Mouse (Mus musculus) spleen, postnatal 0 days (tissue): ENCODE results near the gene Mas1. TPM values are rescaled to one million over a fixed set of nuclear protein-coding genes. Genes with fewer than 3 reads are reported as not detected.

Experiments
- polyA plus RNA-seq: library from polyadenylated mRNA; unstranded; fragments of >200 nt; fragmentation: Nextera tagmentation; extraction: Ambion mirVana; gene quantifications from 2 replicates; pipeline ENCODE4 v1.2.1, GENCODE M21; 2015

The Mas1 gene
- 0.13 and 0.29 TPM in 2 replicates for polyA plus RNA-seq

DNA sequence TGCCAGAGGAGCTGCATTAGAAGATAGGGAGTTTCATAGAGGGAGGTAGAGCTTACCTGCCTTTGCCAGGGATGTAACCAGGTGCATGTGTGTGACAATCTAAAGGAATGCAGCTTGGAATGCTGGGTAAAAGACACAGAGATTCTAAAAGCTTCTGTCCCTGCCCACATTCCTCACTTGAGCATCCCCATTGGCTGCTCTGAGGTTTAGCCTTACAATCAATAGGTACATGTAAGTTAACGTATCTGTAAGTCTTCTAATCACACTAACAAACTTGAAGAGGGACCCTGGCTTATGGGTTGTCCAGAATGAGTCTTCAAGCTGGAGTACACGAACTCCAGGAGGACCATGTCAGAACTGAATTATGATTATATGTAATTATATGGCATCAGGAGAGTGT is at the start of gene Mas1:
Gene Mas1, minus strand, starts transcription at position 101 of the 400 bp plus-strand sequence.

DNA sequence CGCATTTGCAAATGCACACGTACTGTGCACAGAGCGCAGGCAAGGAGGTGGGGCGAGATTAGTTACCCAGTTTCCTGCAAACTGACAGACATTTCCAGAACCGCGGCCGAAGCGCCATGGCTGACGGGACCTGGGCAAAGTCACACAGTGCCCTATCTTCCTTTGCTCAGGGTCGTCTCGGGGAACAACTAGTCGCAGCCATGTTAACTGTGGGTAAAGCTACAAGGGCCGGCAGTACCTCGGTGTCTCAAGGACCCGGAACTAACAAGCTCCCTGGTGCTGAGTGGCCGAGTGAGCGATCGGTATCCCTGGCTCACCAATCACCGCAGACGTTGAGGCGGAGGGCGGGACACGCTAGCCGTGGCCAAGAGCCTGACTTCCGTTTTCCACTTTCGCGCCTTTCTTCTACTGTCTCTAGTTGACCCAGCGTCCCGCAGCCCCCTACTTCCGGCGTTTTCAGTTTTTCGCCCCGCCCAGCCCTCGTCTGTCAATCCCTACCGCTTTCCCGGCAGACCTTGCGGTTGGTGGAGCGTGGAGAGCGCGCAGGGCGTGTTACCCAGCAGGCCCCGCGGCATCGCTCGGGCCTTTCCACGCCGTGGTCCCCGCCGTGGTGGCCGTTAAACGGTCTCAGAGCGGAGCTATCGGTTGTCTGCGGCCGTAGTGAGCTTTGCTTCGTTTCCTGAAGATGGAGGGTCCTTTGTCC is 48.1 kb upstream of the Mas1 start, which contains the start of gene Mrpl18:
Gene Mrpl18, minus strand, starts transcription at position 465 of the 703 bp plus-strand sequence.

DNA sequence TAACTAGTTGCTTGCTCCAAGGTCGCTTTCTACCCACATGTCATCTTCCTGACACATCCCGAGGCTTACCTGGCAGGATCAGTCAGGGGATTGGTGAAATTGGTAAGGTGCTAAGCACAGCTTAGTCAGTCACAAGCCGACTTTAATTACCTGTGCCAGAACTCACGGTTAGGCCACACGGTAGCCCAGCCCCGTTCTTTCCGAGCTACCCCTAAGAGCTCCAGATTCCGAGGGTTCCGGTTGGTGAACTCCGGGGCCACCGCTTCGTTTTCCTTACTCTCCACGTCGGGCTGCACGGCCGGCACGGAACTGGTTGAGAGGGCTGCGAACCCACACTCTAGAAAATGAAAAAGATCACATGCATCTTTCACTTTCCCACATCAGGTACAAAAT is 47.5 kb upstream of the Mas1 start, which contains the start of gene Tcp1:
Gene Tcp1, plus strand, starts transcription at position 214 of the 393 bp plus-strand sequence.

DNA sequence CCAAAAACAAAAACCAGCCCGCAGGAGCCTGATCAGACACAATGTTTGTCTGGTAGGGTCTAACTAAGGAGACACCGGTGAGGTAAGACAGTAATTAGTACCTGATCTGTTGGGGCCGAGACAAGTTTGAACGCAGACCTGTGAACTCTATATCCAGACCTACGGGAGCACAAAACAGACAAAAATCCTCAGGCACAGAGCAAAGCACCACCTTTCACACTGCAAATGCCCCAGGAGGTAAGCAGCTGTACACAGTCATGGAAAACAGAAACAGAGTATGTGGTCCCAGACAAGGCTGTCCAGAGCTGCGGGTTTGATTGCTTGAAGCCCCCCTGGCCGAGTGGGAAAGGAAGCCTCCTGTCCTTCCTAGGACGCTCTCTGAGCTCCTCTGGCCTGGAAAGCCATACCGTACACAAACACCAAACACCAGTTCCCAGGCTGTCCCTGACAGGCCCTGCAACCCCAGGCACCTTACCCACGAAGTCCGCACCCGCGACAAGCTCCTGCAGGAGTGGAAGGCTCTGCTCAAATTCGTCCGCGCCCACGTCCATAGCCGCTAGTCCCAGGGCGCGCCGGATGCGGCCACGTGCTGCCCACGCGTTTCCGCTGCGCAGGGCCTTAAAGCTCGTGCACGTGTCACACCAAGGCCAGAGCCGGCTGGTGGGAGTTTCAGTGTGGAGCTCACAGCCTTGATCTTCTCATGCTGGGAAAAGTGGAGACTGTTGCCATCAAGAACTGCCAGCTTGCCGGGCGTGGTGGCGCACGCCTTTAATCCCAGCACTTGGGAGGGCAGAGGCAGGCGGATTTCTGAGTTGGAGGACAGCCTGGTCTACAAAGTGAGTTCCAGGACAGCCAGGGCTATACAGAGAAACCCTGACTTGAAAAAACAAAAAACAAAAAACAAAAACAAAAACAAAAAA is 41.7 kb upstream of the Mas1 start, which contains the start of gene Pnldc1:
Gene Pnldc1, minus strand, starts transcription at position 870 of the 920 bp plus-strand sequence.

DNA sequence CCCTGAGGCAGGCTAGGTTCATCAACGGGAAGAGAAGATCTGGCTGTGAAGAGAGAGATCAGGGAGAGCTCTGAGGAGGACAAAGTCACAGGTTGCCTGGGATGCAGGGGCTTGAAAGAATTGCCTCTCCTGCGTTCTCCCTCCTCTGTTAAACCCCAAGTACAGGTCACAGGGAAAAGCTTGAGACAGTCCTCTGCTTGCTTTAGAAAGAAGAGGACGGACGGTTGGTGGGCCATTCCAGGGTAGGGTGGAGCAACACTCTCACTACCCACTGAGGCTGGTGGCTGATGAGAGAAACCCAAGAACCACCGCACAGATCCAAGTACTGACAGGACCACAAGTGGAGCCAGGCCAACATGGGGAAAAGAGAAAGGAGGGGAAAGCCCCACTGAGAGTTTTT is 7.8 kb upstream of the Mas1 start, which contains the start of gene Mrgprh:
Gene Mrgprh, plus strand, starts transcription at position 301 of the 400 bp plus-strand sequence.

Other genes starting within 250 kb of the Mas1 start
- gene Slc22a1, start 192.3 kb downstream of the Mas1 start, polyA plus RNA-seq, result not detected in 2 replicates
- gene Igf2r, start 98.5 kb downstream of the Mas1 start, polyA plus RNA-seq, result 5.8 and 7.4 TPM in 2 replicates
- not detected in 2 replicates for gene Mrgprh, start 7.9 kb upstream of the Mas1 start, polyA plus RNA-seq
- 1.1 and 1.3 TPM in 2 replicates for gene Pnldc1, start 42.1 kb upstream of the Mas1 start, polyA plus RNA-seq
- 242 and 248 TPM in 2 replicates for gene Tcp1, start 47.6 kb upstream of the Mas1 start, polyA plus RNA-seq
- gene Mrpl18, start 48.2 kb upstream of the Mas1 start, polyA plus RNA-seq, result 142 and 164 TPM in 2 replicates
- 0.28 and 0.42 TPM in 2 replicates for gene Acat3, start 72.5 kb upstream of the Mas1 start, polyA plus RNA-seq
- 24.0 and 24.7 TPM in 2 replicates for gene Acat2, start 92.6 kb upstream of the Mas1 start, polyA plus RNA-seq
- gene Wtap, start 126.0 kb upstream of the Mas1 start, polyA plus RNA-seq, result 95.6 and 104 TPM in 2 replicates
- 105 and 115 TPM in 2 replicates for gene Sod2, start 138.7 kb upstream of the Mas1 start, polyA plus RNA-seq
- gene Gpr31b, start 184.2 kb upstream of the Mas1 start, polyA plus RNA-seq, result not detected in 2 replicates
- not detected in 2 replicates for gene Tcp10b, start 193.0 kb upstream of the Mas1 start, polyA plus RNA-seq